Mouse (Mus musculus) CD4-positive, CD25-positive, alpha-beta regulatory T cell, adult 4 months (primary cell): Measurements from ENCODE around the gene Gm20425. TPM values are rescaled to one million over a fixed set of nuclear protein-coding genes. Genes with fewer than 3 reads are reported as not detected.

Source experiments
- ATAC-seq: one replicate; pipeline ENCODE4 v1.8.0; 2017
- polyA plus RNA-seq, 2 experiments: library from polyadenylated mRNA; unstranded; fragments of 100-300 nt; shearing (Covaris generic); gene quantifications; one replicate each; pipeline ENCODE4 v1.2.1; 2017

Gene Gm20425
- polyA plus RNA-seq: 1 to 10 TPM; 1.5 to 4.2 TPM

GRCm38 (mm10) chr9:103230151-103230951 lies at the start of gene Gm20425, which contains the start of gene Trf:
Gene Gm20425 (minus strand): TSS chr9:103230307.
Gene Trf (minus strand): TSS chr9:103230444.
- ATAC-seq: no peak

- ATAC-seq: no peak
Measured at GRCm38 (mm10) chr9:103276876-103277275, 46.8 kb upstream of the Gm20425 start.

GRCm38 (mm10) chr9:103275676-103276075 lies 45.6 kb upstream of the Gm20425 start:
- ATAC-seq: no peak

DNA sequence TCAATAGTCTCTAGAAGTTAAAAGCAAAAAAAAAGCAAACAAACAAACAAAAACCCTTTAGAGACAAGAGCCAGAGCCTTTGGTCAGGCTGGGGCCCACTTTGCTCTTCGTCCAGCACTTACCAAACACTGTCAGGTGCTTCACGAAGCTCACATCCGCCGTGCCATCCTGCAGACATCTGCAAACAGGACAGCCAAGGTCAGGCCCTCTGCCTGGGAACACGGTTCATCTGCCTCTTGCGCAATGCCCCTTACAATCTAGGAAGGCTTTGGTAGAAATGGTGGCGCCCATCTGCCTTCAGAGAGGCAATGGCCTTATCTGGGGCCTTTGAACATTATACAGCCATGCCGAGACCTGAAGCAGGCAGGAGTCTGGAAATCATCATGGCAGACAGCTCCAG lies 44.7 kb upstream of the Gm20425 start:
- no peak for ATAC-seq

- no peak for ATAC-seq
Measured at GRCm38 (mm10) chr9:103271104-103271503, 41.0 kb upstream of the Gm20425 start.

GRCm38 (mm10) chr9:103265778-103266177 lies 35.7 kb upstream of the Gm20425 start:
- no peak for ATAC-seq

DNA sequence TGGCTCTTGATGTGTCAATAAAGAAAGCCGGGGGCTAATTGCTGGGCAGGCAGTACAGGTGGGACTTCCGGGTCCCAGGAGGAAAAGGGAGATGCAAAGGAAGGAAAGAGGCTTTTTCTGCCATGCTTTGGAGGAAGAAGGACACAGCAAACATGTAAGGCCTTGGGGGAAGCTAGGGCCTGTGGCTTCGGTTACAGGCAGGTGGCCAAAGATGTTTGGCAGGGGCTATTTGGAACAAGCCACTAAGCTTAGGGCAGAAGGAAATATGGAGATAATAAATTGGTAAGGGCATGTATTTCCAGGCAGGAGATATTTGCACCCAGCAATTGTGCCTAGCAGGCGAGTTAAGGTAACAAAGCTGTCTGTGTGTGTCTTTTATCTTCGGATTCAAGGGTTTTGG lies 22.8 kb upstream of the Gm20425 start:
- no peak for ATAC-seq

GRCm38 (mm10) chr9:103248618-103249017 lies 18.5 kb upstream of the Gm20425 start:
- no peak for ATAC-seq

DNA sequence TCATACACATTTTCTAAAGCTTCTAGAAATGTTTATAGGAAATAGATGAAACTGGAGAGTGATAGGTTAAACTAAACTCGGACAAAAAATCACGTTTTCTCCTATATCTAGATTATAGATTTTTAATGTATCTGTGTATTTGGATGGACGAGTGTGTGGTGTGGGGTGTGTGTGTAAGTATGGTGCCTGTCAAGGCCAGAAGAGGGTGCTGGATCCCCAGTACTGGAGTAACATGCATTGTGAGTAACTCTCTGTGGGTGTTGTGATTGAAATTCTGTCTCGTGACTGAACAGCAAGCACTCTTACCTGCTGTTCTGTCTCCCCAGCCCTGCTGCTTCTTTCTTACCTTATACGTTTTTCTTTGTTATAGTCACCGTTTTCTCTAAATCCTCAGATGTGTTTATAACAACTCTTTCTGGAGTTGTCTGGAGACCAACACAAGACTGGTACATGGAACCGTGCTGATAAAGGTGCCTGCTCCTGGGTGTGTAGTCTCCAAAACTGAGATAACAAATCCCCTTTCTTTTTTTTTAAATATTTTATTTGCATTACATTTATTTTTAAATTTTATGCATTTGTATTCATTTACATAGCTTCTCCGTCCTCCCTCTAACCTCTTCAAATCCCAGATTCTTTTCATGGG lies 16.5 kb upstream of the Gm20425 start:
- ATAC-seq: no peak

- no peak for ATAC-seq
Measured at GRCm38 (mm10) chr9:103243640-103244039, 13.5 kb upstream of the Gm20425 start.

- ATAC-seq: no peak
Measured at GRCm38 (mm10) chr9:103241206-103241605, 11.1 kb upstream of the Gm20425 start.

DNA sequence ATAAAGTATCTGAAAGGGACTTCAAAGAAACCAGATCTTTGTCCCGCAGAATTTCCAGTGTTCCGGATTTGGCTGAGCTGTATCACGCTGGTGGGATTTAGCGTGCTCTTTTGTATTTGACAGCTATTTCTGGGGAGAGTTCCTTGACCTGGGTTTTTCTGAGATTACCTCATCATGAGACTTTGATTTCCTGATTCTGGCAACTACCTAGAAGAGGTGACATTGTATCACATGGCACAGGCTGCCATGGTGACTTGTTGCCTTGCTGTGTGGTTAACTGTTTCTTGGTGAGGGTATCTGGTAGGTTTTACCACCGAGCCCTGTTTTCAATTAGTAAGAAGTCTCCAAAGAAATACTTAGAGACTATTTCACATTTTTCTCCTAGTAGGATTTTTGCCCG lies 9.4 kb upstream of the Gm20425 start:
- ATAC-seq: no peak

DNA sequence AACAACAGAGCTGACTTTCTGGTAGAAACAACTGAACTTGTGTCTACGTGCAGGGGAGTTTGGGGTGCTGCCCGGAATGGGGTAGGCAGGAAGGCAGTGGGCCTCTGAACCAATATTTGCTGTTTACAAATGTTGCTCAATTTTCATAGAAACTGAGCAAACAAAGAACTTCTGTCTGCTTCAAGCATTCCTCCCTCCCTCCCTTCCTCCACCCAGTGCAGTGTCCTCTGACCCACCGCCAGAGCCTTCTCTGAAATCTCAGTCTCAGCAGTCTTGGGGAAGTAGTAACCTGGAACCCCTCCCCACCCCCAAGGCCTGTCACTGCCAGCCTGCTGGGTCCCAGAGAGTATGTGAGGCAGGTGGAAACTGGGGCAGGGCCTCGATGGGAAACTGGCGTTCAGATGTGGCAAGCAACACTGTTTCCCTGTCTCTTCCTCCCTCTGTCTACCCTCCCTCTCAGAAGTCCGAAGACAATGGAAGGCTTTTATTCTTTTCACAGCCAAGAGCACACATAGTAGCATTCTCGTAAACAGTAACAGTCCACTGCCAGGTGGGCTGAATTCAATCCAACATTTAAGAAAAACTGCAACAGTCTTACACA lies 4.6 kb upstream of the Gm20425 start:
- ATAC-seq: no peak

GRCm38 (mm10) chr9:103234059-103234458 lies 4.0 kb upstream of the Gm20425 start:
- ATAC-seq: no peak

- ATAC-seq: no peak
Measured at GRCm38 (mm10) chr9:103233006-103233395, 2.9 kb upstream of the Gm20425 start.

GRCm38 (mm10) chr9:103232232-103233005 lies 2.3 kb upstream of the Gm20425 start:
- no peak for ATAC-seq

DNA sequence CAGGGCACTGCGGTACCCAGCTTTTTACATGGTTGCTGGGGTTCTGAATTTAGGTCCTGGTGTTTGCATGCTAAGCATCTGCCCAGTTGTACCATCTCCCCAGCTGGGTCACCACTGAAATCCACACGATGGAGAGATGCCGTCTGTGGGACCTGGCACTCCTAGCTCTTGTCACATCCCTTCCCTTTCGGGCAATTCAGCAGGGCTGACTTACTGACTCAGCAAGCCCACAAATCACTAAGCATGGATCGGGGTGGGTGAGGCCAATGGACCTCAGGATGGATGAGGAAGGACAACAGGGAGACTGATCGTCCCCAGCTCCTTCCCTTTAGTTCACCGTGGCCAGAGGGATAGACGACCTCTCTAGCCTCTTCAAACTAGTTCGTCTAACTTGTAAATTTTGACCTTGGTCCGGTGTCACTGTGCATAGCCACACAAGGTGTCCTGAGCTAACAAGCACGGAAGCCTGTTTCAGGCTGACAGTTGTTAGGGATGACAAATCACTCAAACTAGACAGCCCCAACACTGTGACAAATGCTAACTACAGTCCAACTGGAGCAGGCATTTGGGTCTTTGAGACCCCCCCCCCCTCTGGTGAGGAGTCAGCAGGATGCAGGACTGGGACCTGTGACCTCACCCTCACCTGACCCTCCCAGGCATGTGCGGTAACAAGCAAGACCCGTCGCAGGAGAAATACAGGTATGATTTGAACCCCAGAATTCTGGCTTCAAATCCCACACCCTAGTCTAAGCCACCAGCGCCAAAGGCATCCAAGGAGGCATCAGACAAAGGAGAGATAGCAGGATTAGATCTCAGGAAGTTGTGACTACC lies 855 bp downstream of the Gm20425 start:
- no peak for ATAC-seq

DNA sequence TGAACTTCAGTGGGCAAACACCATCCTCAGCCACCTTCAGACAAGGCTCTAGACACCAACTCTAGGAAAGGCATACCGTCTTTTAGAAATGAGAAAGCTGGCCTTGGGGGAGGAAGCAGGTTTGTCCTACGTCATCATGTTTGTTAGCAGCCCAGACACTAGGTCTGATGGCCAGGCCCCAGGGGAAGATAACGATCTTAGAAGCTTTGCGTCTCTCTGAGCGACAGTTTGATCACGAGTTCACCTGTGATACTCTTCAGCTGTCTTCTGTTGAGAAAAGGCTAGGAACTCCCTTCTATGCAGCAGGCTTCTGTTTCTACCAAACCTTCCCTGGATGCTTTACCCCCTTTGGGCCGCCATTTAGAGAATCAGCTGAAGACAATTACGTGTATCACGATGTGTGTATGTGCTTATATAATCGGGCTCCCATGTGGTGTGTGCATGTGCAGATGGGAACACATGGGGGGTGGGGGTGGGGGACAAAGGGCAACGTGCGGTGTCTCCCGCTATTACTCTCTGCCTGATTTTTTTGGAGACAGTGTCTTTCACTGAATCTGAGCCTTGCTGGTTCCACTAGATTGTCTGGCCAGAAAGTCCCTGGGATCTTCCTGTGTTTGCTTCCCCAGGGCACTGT lies 1.6 kb downstream of the Gm20425 start:
- no peak for ATAC-seq

- ATAC-seq: no peak
Measured at GRCm38 (mm10) chr9:103227760-103228159, 2.3 kb downstream of the Gm20425 start.

GRCm38 (mm10) chr9:103226806-103227205 lies 3.3 kb downstream of the Gm20425 start:
- no peak for ATAC-seq

DNA sequence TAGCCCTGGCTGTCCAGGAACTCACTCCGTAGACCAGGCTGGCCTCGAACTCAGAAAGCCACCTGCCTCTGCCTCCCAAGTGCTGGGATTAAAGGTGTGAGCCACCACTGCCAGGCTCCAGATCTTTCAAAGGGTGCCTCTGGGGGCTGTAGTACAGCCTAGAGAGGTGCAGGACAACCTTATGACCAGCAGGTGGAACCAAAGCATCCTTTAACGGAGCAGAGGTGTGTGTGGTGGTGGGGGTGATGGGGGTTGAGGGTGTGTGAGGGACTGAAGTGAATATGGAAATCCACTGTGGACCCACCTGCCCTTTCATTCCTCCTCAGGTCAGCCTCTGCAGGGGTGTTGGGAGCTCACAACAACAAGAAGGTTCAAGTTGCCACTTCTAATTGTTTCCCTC lies 4.6 kb downstream of the Gm20425 start:
- ATAC-seq: peak; percentile 60

GRCm38 (mm10) chr9:103224721-103225120 lies 5.4 kb downstream of the Gm20425 start:
- no peak for ATAC-seq
